Mouse (Mus musculus) urinary bladder, postnatal 14 days (tissue): ENCODE data around the gene Fgf22.
A peak's percentile ranks its signal among the peaks of the same experiment; 100 is the strongest.

Experiments used
- DNase-seq: peaks from one replicate; pipeline ENCODE4 v3.0.0; 2021; ENCODE audit warnings: low spot score

Fgf22 gene

DNA sequence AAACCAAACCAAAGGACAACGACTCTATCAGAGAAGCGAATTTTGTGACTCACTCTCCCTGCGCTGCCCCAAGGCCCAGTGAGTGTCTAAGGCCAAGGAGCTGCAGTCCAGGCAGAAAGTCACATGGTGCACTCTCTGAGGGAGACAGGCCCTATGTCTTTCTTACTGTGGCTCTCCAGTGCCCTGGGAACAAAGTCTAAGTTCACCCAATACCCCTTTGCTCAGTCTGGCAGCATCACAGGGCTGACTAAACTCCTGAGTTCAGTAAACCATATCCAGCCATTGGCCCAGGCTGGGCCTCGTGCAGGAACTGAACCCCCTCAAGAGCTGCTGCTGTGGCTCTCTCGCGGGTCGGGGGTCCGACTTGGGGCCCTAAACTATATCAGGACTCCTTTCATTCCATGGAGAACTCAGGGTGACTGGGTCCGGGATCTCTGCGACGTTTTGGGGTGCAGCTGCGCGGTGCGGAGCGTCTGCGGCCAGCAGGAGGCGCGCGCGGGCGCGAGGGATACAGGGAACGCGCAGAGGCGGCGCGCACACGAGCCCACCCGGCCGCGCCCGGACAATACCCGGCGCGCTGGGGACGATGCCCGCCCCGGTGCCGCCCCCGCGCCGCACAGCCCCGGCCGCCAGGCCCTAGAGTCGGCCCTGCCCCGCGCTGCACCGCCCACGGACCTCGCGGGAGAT lies 38.3 kb downstream of the Fgf22 start, which contains the start of gene Palm:
TSS of gene Palm (plus strand) at position 522 of the 687 bp plus-strand sequence.
- peak; percentile 78 for DNase-seq

DNA sequence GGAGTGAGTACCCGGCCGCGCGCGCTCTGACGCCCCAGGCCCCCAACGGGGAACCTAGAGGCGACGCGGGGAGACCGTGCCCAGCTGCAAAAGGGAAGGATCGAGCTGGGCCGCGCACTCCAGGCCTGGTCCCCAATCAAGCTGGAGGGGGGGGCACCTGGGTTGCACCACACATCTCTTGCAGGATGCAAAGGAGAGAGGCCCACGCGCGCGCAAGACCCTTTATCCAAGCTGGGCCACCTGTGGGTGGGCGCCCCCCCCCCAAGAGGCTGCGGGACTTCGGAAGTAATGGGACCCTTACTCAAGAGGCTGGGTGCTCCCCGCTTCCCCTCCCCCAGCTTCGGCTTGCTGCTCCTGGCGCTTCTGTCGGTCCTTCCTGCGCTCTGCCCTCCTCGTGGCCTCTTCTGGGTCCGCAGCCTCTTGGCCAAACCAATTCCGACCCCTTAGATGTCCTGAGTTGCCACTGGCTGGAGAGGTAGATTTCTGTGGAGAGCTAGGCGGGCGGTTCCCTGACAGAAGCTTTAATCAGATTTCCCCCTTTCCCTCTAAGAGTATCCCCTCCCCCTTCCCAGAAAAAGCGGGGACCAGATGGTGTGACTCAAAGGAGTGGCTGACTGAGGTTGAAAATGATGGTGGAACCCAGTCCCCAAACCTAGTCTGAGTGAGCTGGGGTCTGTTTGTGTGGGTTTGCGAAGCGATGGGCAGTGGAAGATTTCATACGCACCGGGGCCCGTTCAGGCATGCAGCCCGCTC lies 39.0 kb downstream of the Fgf22 start:
- no peak for DNase-seq

DNA sequence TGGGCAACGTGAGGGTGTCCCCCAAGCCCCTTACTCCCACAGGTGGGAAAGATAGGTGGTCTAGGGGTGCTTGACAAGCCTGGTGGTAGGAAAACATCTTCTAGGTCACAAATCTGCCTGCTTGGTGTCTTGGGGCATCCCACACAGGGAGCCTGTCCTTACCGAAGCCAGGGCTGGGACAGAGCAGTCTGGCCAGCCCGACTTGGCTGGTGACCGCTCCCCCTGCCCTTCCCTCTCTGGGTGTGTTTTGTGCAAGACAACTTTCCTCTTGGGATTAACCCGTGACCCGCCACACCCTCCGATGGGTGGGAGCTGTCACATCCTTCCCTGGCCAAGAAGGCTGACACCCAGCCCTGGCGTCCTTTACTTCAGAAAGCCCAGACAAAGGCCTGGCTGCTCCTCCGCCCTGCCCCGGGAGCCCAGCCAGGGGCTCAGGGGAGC lies 39.6 kb downstream of the Fgf22 start:
- DNase-seq, result peak; percentile 81

DNA sequence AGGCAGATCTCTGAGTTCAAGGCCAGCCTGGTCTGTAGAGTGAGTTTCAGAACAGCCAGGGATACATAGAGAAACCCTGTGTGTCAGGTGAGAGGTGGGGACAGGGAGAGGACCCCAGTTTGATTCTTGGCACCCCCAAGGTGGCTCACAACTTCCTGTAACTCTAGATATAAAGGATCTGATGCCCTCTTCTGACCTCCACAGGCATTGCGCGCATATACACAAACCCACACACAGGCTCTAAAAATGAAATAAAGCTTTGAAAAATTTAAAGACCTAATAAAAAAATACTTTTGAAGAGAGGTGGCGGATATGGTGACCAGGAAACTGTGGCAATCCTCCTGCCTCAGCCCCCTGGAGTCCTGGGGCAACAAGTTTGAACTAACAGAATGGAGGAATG lies 41.0 kb downstream of the Fgf22 start:
- DNase-seq, result no peak

DNA sequence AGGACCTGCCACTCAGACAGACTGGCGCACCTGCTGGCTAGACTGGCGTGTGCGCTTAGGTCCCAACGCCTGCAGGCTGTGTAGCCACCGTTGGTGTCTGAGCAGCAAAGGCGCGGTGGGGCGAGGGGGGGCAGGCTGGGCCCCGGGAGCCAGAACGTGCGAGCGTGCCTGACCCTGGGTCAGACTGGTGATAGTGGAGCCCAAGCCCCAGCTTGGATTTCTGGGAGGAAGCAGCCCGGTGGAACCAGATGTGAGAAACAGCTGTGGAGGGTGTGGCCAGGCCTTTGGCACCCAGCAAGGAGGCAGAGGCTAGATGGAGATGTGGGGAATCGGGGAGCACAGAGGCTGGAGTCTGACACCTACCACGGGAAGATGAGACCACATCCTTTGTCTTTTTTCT lies 42.5 kb downstream of the Fgf22 start:
- DNase-seq, result no peak

DNA sequence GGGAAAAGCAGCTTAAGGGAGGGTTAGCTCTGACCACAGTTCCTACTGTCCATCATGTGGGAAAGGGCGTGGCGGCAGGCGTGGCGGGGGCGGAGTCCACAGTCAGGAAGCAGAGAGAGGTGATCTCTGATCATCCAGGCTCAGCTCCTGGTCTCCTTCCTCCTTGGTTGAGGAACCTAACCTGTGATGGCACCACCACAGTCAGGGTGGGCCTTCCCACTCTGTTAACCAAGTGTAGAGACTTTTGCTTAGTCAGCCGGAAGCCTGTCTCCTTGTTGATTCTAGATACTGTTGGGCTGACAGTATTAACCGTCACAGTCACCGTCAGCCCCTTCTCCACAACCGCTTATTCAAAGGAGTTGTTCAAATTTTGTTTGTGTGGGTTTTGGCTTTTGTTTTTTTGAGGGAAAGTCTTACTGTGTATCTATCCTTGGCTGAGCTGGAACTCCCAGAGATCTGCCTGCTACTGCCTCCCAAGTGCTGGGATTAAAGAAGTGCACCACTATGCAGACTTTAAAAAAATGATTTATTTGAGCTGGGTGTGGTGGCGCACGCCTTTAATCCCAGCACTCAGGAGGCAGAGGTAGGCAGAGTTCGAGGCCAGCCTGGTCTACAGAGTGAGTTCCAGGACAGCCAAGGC lies 43.5 kb downstream of the Fgf22 start:
- no peak for DNase-seq

DNA sequence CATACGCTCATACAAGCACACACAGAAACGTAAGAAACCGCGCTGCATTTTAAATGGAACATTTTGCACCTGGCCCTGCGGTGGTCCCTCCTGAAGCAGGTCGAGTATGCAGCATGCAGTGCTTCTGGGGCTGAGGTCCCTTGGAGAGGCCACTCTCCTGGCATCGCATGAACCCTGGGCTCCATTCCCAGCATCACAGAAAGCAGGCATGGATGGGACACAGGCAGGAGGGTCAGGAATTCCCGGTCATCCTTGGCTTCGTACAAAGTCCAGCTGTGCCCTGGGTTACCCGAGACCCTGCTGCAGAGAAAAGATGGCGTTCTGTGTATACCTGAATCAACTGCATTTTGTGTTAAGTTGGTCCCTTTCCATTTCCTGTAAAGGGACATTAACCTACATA lies 45.6 kb downstream of the Fgf22 start:
- no peak for DNase-seq

DNA sequence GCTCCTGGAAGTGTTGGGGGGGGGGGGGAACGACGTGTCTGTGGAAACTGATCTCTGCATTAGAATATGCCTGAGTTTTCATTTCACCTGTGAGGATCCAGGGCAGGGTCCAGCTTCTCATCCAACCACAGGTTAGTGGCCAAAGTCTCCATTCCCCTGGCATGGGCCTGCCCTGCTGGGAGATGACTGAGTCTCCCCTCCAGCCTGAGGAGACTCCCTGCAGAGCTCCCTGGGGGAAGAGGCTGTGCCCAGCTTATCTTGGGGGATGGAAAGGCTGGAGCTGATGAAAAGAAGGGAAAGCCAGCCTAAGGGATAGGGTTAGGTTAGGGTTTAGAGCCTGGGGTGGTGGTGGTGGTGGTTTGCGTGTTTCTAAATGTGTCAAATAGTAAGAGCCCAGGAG lies 47.0 kb downstream of the Fgf22 start:
- DNase-seq, result no peak

DNA sequence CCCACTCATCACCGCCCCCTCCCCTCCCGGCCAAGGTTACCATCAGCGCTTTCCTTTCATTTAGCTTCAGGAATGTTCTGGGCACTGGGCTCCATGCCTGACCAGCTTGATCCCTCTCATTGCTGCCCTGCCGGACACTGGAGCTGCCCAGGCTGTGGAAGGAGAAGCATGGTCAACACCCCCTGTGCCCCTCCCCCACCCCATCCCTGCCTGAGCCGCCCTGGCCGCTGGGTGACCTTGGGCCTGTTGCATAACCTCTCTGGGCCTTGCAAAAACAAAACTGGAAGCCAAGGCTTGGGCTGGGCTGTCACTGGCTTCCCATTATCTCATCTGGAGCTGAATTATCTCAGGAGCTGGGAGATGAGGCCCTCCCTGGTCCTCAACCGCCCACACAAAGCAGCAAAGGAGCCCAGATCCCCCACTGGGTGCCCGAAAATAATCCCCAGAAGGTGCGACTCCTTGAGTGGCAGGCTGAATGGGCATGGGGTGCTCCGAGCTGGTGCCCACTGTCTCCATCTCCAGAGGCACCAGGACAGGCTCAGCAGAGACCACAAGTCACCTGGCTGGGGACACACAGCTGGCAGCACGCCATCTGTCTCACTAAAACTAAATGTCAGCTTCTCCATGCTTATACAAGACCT lies 47.6 kb downstream of the Fgf22 start:
- peak; percentile 66 for DNase-seq

DNA sequence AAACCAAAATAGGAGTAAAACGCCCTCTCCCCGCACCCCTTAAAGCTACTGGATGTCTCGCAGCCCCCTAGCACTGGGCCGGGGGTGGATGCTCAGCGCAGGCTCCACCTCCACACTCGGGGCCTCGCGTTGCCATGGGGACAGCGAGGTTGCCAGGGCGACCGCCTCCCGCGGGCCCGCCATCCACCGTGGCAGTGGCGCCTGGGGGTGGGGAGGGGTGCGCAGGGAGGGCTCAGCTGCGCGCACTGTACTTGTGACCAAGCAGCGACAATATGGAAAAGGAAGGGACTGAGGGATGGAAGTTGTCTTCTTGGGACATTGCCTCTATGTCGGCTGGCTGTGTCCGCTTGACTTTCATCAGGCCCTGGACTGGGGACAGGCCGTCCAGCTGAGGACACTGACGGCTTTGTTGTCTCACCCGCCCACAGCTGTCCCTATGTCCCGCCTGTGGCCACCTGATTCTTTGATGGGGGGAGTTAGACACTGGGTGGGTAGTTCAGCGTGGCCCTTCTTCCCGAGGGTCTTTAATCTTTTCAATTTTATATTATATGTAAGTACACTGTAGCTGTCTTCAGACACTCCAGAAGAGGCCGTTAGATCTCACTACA lies 48.9 kb downstream of the Fgf22 start:
- DNase-seq, result no peak

DNA sequence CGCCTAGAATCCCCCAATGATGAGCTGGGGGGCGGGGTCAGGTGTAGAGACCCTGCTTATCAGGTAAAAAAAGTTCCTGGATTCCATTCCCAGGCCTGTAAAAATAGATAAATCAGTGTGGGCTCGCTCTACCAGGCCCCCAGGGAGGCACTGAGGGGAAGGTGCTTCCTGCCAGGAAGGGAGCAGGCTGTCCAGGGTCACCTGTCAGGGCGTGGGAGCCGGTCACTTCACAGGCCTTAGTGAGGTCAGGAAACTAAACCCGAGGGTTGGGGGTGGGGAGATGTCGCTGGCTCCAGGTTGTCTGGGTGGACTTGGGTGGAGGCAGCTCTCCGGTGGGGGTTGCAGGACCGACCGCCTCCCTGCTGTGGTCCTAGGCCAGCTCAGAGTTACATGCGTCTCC lies 50.8 kb downstream of the Fgf22 start:
- DNase-seq, result no peak

DNA sequence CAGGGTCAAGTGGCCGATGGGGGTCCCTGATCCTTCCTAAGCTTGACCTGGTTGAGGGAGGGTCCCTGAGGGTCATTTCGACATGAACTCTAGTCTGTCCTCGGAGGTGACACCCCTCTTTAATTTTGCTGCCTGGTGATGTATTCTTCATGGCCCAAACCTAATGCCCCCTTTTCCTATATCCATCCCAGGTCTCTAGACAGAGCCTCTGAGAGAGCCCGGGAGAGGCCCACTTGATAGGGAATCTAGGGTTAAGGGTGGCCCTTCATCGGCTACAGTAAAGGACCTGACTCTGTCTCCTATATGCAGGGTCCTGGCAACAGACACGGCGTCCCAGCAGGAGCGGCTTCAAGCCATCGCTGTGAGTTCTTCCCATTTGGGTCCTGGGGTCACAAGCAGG lies 51.5 kb downstream of the Fgf22 start:
- DNase-seq, result no peak

DNA sequence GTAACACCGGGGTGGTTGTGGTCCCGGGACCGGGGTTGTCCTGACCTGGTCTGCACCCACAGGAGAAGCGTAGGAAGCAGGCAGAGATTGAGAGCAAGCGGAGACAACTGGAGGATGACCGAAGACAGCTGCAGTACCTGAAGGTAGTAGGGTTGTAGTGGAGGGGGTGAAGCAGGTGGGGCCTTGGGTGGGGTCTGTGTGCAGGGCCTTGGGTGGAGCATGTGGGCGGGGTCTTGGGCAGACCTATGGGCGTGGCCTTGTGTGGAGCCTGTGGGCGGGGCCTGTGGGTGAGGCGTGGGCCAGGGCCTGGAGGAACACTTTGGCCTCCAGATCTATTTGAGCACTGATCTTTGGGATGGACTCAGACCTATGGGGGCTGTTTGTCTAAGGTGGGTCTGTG lies 52.1 kb downstream of the Fgf22 start:
- no peak for DNase-seq

DNA sequence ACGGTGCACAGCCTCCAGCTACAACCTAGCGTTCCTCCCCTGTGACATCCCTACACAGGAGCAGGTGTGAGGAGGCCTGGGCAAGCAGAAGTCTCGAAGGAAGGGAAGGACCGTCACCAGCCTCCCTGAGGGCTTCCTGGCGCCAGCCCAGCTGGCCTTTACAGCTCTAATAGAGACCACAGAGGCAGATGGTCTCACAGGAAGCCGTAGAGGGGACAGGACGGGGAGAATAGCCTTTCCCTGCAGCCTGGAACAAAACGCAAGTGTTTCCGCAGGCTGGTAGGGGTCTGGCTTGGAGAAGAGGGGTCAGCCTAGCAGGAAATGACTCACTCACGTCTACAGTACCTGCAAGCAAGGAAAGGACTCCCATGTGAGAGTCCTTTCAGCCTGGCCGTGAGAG lies 53.0 kb downstream of the Fgf22 start:
- DNase-seq, result no peak
